Mouse (Mus musculus): ENCODE measurements around the gene Me3. TPM values are rescaled to one million over a fixed set of nuclear protein-coding genes. Genes with fewer than 3 reads are reported as not detected.

Gene Me3
- polyA plus RNA-seq, 1 experiment from 2014 or later, result 7.5 TPM

DNA sequence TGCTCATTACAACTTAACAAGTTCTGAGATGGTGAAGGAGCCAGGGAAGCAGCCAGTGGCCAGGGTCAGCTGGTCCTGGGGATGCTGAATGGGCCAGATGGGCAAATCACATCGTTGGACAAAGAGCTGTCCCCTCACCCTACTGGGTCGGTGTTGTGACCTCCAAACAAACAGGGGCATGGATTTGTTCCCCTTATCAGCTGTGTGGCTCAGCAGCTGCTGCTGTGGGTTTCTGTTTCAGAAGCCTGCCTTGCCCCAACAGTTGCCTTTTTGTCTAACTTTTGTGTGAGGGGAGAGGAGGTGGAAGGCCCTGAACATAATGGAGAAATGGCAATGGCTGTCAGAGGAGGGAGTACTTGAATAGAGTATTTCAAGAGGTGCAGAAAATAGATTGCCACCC, 4.2 kb upstream of the Me3 start:
- H3K4me1 ChIP-seq (replicated peaks), result peaks cover 2% of the 10 kb centered on the region; the same call in 1 of the 2 replicates
- no peak overlapping the region for H3K27ac ChIP-seq
- no peak overlapping the region for H3K9ac ChIP-seq
- no peaks in the 10 kb centered on the region for H3K9me3 ChIP-seq (replicated peaks)
- H3K36me3 ChIP-seq, result no peaks in the 10 kb centered on the region
- no peak overlapping the region for H3K4me2 ChIP-seq
- ATAC-seq (replicated peaks; ENCODE audit: insufficient number of reproducible peaks, insufficient read depth, low FRiP score, low read depth), result no peak
- no peak overlapping the region for H3K4me3 ChIP-seq
- 19% methylated on average over 2 of the region's 2 CpGs for WGBS
- H3K27me3 ChIP-seq, result no peaks in the 10 kb centered on the region

DNA sequence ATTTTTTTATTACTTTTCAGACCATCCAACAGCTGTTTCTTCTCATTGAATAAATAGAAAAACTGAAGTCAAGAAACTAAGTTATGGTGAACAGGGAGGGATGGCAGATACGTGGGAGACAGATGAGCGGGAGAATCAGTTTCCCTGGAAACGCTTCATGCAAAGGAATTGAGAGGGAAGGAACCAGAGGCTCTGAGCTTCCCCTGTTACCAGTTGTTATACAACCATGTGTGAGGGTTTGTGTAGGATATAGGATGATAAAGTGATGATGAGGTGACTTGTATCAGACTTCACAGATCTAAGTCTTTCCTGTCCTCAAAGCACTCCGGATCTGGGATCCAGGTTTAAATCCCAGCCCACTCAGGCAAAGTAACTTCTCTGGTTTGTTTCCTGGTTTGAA, 3.2 kb upstream of the Me3 start:
- Histone ChIP-seq H3K9me3 (replicated peaks) (no peaks in the 10 kb centered on the region), H3K27me3 (no peaks in the 10 kb centered on the region), H3K9ac (no peak overlapping the region), H3K4me3 (no peak overlapping the region), H3K27ac (no peak overlapping the region), H3K4me1 (replicated peaks) (peaks cover 2% of the 10 kb centered on the region; the same call in 1 of the 2 replicates), H3K4me2 (no peak overlapping the region), H3K36me3 (no peaks in the 10 kb centered on the region)
- WGBS, result 79% methylated on average over 4 of the region's 4 CpGs
- no peak for ATAC-seq (replicated peaks; ENCODE audit: insufficient number of reproducible peaks, insufficient read depth, low FRiP score, low read depth)

DNA sequence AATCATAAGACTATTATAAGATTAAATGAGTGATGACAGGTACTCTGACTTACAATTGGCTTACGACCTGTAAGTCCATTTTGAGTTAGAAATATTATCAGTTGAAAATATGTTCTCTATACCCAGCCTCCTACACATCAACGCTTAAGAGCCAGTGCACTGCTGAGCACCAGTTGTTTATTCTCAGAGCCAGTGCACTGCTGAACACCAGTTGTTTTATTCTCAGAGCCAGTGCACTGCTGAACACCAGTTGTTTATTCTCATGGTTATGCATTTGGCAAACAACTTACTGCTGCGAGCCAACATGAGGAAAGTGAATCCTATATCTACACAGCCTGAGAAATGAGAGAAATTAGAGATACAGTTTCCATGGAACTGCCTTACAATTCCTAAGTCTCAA, 2.3 kb upstream of the Me3 start:
- Histone ChIP-seq H3K36me3 (no peaks in the 10 kb centered on the region), H3K4me1 (replicated peaks) (peaks cover 2% of the 10 kb centered on the region; the same call in 1 of the 2 replicates), H3K9me3 (replicated peaks) (no peaks in the 10 kb centered on the region), H3K4me3 (no peak overlapping the region), H3K4me2 (no peak overlapping the region), H3K27me3 (0 out of 2 replicates have a peak, but pooled peaks cover under 1% of the 10 kb centered on the region), H3K27ac (no peak overlapping the region), H3K9ac (no peak overlapping the region)
- no peak for ATAC-seq (replicated peaks; ENCODE audit: insufficient number of reproducible peaks, insufficient read depth, low FRiP score, low read depth)
- 38% methylated on average over 3 of the region's 3 CpGs for WGBS

DNA sequence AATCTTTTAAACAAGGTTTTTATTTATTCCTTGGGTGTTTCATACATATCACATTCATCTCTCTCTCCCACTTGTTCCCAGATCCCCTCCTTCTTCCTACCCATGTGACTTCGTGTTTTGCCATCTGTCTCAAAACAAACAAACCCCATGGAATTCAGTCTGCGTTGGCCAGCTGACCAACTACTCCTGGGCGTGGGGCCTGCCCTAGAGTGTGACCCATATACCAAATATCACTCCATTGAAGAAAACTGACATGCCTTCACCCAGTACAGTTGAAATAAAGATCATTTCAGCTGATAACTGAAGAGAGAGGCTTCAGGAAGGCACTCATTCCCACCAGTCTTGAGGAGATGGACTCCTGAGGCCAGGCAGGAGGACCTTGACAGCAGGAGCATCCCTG, 1.4 kb upstream of the Me3 start:
- Histone ChIP-seq H3K27ac (no peak overlapping the region), H3K9ac (no peak overlapping the region), H3K36me3 (no peaks in the 10 kb centered on the region), H3K27me3 (0 out of 2 replicates have a peak, but pooled peaks cover 5% of the 10 kb centered on the region), H3K9me3 (replicated peaks) (no peaks in the 10 kb centered on the region), H3K4me3 (no peak overlapping the region), H3K4me1 (replicated peaks) (peaks cover 2% of the 10 kb centered on the region; the same call in 1 of the 2 replicates), H3K4me2 (no peak overlapping the region)
- ATAC-seq (replicated peaks; ENCODE audit: insufficient number of reproducible peaks, insufficient read depth, low FRiP score, low read depth), result no peak
- 72% methylated on average over 3 of the region's 3 CpGs for WGBS

DNA sequence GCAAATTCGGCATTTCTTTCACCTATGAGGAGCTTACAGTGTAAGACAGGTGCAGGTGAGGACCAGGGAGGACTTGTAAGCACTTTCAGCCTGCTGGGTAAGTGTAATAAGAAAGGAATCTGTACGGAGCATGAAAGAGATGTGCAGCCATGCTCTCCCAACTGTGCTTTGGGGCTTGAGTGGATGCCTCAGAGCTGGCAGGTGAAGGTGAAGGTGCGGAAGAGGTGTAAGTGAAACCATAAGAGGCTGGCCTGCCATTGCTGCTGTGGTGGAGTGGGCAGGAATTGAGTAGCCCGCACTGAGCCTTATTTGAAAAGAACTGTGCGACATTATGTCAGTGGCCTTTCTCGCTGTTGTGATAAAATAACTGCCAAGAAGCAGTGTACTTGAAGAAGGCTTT, 8.3 kb downstream of the Me3 start:
- Histone ChIP-seq H3K9ac (no peak overlapping the region), H3K27me3 (no peaks in the 10 kb centered on the region), H3K4me1 (replicated peaks) (peaks cover 13% of the 10 kb centered on the region), H3K27ac (peak overlapping the region; percentile 56), H3K4me3 (no peak overlapping the region), H3K9me3 (replicated peaks) (no peaks in the 10 kb centered on the region), H3K36me3 (no peaks in the 10 kb centered on the region), H3K4me2 (0 out of 2 replicates have a peak overlapping the region, but pooled peaks have one; percentile 8)
- ATAC-seq (replicated peaks; ENCODE audit: insufficient number of reproducible peaks, insufficient read depth, low FRiP score, low read depth), result peak; percentile 10; the same call in 1 of the 2 replicates
- WGBS, result 64% methylated on average over 6 of the region's 6 CpGs

DNA sequence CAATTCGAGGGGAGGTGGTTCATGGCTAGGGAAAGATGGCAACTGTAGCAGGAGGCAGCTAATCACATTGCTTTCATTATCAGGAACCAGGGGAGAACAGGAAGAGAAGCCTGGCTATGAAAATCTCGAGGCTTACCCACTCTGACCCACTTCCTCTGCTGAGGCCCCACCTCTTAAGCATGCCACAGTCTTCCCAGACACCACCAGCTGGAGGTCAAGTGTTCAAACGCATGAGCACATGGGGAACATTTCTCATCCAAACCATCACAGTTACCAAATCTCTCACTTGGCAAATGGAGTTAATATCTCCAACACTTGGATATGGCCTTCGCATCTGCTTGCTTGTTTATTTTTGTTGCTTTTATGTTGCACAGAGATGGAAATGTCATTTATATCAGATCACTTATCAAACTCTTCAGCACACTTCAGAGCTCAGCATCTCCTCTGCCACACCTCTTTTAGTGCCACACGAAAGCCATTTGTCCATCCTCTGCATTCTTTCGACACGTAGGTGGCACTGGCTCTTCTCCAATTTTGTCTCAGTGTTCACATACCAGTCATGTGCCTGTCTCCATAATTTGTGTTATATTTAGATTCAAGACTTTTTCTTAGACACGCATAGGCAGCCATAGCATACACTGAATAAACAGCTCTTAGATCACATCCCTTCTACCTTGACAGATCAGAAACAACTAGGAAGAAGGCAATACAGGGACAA, 8.9 kb downstream of the Me3 start:
- H3K9ac ChIP-seq, result no peak overlapping the region
- H3K4me3 ChIP-seq, result no peak overlapping the region
- 0 out of 2 replicates have a peak overlapping the region, but pooled peaks have one; percentile 8 for H3K4me2 ChIP-seq
- H3K27me3 ChIP-seq, result no peaks in the 10 kb centered on the region
- peaks cover 13% of the 10 kb centered on the region for H3K4me1 ChIP-seq (replicated peaks)
- peak; percentile 79 for ATAC-seq (replicated peaks; ENCODE audit: insufficient number of reproducible peaks, insufficient read depth, low FRiP score, low read depth)
- 32% methylated on average over 8 of the region's 8 CpGs for whole genome bisulfite sequencing
- no peaks in the 10 kb centered on the region for H3K9me3 ChIP-seq (replicated peaks)
- H3K27ac ChIP-seq, result peak overlapping the region; percentile 56
- no peaks in the 10 kb centered on the region for H3K36me3 ChIP-seq

DNA sequence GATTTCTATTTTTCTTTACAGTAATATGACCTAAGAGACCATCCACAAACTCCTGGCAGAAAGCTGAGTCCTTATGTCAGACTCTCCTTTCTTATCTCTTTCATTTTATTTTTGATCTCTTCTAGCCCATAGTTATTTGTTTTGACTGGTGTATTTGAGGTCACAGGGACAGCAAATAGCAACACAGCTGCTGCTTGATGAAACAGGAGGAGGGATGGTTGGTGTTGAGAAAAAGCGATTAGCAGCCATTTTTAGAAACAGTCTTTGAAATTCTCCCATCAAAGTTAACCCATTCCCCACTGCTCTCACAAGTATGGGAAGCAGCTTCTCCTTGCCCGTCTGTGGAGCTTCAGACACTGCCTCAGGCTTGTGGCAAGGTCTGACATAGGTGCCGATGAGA, 12.8 kb downstream of the Me3 start:
- 35% methylated on average over 3 of the region's 3 CpGs for WGBS

DNA sequence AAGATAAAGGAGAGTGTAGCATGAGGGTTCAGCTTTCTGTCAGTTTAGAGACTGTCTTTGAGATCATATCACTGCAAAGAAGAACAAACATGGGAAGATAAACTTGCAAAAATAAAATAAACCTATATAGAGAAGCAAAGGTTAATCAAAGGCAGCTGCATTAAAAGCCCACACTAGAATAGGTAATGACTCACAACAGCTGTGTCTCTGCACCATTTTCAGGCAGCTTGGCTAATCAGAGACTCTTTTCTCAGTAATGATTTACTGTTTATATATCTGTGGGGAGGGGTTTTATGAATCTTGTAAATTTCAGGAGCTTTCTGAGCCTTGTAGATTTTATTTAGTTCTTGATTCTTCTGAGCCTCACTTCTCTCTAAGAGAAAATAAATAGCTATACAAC, 15.7 kb downstream of the Me3 start:
- no peak overlapping the region for H3K9ac ChIP-seq
- H3K4me2 ChIP-seq, result no peak overlapping the region
- H3K27ac ChIP-seq, result no peak overlapping the region
- no peaks in the 10 kb centered on the region for H3K27me3 ChIP-seq
- ATAC-seq (replicated peaks; ENCODE audit: insufficient number of reproducible peaks, insufficient read depth, low FRiP score, low read depth), result no peak
- H3K9me3 ChIP-seq (replicated peaks), result no peaks in the 10 kb centered on the region
- H3K36me3 ChIP-seq, result no peaks in the 10 kb centered on the region
- peaks cover 4% of the 10 kb centered on the region for H3K4me1 ChIP-seq (replicated peaks)
- no peak overlapping the region for H3K4me3 ChIP-seq

More for the DNA sequence above, 12.8 kb downstream of the Me3 start:
- Histone ChIP-seq H3K27me3 (no peaks in the 10 kb centered on the region), H3K27ac (peak overlapping the region; percentile 46; the same call in 1 of the 2 replicates), H3K4me3 (no peak overlapping the region), H3K9ac (no peak overlapping the region), H3K36me3 (no peaks in the 10 kb centered on the region), H3K4me1 (replicated peaks) (peaks cover 13% of the 10 kb centered on the region), H3K9me3 (replicated peaks) (no peaks in the 10 kb centered on the region), H3K4me2 (no peak overlapping the region)
- ATAC-seq (replicated peaks; ENCODE audit: insufficient number of reproducible peaks, insufficient read depth, low FRiP score, low read depth), result no peak

DNA sequence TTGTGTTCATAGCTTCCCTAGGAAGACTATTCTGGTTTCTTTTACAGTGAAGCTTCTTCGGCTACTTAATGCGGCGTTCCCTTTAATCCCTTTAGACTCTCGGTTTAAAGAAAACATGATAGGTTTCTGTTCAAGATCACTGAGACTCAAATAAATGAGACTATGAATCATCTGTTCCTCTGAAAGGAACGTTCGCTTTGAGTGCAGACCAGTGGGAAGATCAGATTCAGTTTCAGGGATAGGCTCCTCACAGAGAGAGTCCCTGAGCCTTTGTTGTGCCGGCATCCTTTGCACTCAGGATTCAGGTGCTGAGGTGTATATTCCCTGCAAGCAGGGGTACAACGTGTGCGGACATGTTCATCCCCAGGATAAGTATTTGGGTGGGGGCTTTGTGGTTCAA, 25.0 kb downstream of the Me3 start:
- H3K9ac ChIP-seq, result no peak overlapping the region
- H3K27ac ChIP-seq, result no peak overlapping the region
- H3K27me3 ChIP-seq, result no peaks in the 10 kb centered on the region
- H3K4me3 ChIP-seq, result no peak overlapping the region
- H3K4me1 ChIP-seq (replicated peaks), result no peaks in the 10 kb centered on the region
- no peak overlapping the region for H3K4me2 ChIP-seq
- WGBS, result 78% methylated on average over 9 of the region's 9 CpGs
- H3K36me3 ChIP-seq, result no peaks in the 10 kb centered on the region
- no peaks in the 10 kb centered on the region for H3K9me3 ChIP-seq (replicated peaks)
- no peak for ATAC-seq (replicated peaks; ENCODE audit: insufficient number of reproducible peaks, insufficient read depth, low FRiP score, low read depth)

DNA sequence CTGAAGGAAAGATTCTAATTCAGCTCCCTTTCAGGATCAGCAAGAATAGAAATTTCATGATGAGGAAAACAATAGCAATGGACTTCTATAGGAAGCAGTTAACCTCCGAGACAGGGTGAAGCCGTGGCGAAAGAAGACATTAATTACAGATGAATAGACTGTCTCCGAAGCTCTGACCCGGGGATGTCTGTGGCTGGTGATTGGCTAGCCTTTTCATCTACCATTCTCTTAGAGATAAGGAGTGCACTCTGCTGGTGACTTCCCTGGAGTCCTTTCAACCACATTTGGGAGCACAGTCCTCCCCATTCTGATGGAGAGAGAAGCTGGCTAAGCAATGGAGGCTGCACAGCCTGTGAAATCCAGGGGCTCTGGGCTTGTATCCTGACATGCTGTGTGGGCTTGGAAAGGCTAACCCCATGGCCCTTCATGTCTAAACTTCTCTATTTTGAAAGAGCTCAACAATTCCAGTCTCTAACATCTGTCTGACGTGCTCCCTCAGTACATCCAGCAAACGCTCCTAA, 25.6 kb downstream of the Me3 start:
- no peak for ATAC-seq (replicated peaks; ENCODE audit: insufficient number of reproducible peaks, insufficient read depth, low FRiP score, low read depth)
- WGBS, result 70% methylated on average over 7 of the region's 7 CpGs
- Histone ChIP-seq H3K27ac (no peak overlapping the region), H3K36me3 (no peaks in the 10 kb centered on the region), H3K27me3 (no peaks in the 10 kb centered on the region), H3K9me3 (replicated peaks) (no peaks in the 10 kb centered on the region), H3K4me3 (no peak overlapping the region), H3K4me1 (replicated peaks) (no peaks in the 10 kb centered on the region), H3K9ac (no peak overlapping the region), H3K4me2 (no peak overlapping the region)

DNA sequence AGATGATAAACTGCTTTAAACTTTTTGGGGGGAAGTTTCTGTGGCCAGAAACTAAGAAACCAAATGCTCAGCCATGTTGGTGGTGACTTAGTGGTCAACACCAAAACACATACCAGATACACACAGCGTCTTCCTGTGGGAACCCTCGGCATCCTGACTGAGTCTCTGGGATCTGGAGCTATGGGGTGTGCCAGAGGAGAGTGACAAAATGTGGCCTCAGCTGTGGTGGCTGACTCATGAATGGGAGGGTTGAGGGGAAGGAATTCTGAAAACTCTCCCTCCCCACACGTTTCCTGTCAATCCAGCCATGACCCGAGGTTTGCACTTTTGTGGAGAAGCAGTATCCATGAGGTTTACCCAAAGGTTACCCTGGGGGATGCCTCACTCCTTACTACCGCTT, 32.0 kb downstream of the Me3 start:
- Histone ChIP-seq H3K27me3 (no peaks in the 10 kb centered on the region), H3K27ac (no peak overlapping the region), H3K36me3 (no peaks in the 10 kb centered on the region), H3K4me1 (replicated peaks) (no peaks in the 10 kb centered on the region), H3K9ac (no peak overlapping the region), H3K4me3 (no peak overlapping the region), H3K9me3 (replicated peaks) (no peaks in the 10 kb centered on the region), H3K4me2 (no peak overlapping the region)
- WGBS, result 49% methylated on average over 5 of the region's 5 CpGs
- ATAC-seq (replicated peaks; ENCODE audit: insufficient number of reproducible peaks, insufficient read depth, low FRiP score, low read depth), result no peak

DNA sequence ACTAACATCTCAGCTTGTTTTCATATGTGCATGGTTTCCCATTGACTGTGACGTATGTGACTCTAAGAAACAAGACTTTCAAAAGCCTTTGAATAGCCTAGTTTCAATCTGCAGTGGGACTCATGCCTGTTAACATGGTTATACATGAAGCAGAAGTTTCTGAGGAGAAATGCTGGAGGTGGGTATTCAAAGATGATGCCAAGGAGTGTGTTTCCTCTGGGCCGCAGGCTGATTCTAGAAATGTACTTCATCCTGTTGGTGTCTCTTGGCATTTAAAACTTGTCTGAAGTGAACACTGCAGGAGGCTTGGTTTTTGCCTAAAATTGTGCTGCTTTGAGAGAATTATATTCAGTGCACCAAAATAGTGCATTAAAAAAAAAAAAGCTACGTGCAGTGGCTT, 34.2 kb downstream of the Me3 start:
- Histone ChIP-seq H3K4me1 (replicated peaks) (no peaks in the 10 kb centered on the region), H3K9me3 (replicated peaks) (no peaks in the 10 kb centered on the region), H3K27me3 (no peaks in the 10 kb centered on the region), H3K4me2 (no peak overlapping the region), H3K36me3 (no peaks in the 10 kb centered on the region), H3K9ac (no peak overlapping the region), H3K27ac (no peak overlapping the region), H3K4me3 (no peak overlapping the region)
- WGBS, result 80% methylated on average over 3 of the region's 3 CpGs
- ATAC-seq (replicated peaks; ENCODE audit: insufficient number of reproducible peaks, insufficient read depth, low FRiP score, low read depth), result no peak
